Mouse (Mus musculus) right cerebral cortex, postnatal 10 days (tissue): Measurements from ENCODE around the gene Cnot1.
A peak's percentile ranks its signal among the peaks of the same experiment; 100 is the strongest.
"Not testable (repeated sequence)": the region's sequence is repeated elsewhere in the genome, so short reads cannot be mapped to it uniquely, and the experiment has no call there.

Experiments
- DNase-seq, 2 experiments: peaks; one replicate each; pipeline ENCODE4 v3.0.0; 2021; ENCODE audit warnings: low spot score in 2 of 2

Gene Cnot1

DNA sequence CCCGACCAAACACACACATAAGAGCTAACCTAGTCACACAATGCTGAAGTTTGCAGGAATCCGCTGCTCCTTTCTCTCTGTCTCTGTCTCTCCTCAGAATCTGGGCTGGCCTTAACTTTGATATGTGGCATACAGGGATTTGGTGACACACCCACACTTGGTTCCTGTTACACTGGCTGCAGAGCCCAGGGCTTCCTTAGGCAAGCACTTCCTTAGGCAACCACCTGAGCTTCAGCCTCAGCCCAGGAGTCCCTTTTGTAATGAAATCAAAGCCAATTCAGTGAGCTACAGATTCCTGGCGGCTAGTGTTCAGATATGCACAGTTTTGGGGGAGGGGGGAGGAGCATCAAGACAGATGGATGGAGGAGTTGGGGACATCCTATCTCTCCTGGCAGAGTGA is 10.3 kb upstream of the Cnot1 start:
- DNase-seq, result no peak

DNA sequence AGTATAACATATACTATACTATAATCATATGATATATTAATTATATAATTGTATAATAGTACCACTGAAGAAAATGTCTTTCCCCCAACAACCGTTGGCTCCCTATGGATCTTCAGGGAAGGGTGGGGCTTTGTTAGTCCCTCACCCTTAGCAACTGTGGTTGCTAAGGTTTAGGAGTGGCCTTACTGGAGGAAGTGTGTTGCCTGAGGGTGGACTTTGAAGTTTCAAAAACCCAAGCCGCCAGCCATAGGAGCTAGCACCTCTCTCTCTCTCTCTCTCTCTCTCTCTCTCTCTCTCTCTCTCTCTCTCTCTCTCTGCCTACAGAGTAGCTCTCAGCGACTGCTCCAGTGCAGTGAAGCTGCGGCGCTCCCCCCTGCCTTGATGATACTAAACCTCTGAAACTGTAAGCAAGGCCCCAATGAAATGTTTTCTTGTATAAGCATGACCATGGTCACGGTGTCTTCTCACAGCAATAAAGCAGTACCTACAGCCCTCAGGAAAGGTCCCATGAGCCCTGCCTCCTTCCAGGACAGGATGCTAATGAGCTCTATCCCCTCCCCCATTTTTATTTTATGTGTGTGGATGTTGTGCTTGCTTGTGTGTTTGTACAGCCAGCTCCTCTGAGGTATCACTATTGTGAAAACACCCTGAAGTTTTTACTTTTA is 8.9 kb upstream of the Cnot1 start:
- DNase-seq, result no peak

DNA sequence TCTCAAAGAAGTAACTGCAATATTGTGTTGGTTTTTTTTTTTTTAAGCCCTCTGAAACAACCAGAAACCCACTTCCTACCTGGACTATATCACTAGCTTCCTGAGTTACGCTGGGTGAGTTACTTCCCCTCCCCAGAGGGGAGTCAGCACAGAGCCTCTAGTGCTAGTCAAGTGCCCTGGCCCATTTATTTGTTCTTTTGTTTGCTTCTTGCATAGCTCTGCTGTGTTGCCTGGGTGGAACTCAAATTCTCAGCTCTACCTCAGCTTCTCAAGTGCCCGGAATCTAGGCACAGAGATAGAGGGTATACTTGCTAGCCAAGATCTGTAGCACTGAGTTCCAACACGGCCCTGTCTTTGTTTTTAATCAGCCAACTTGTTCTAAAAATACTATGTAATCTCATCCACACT is 2.9 kb upstream of the Cnot1 start:
- DNase-seq, result no peak

DNA sequence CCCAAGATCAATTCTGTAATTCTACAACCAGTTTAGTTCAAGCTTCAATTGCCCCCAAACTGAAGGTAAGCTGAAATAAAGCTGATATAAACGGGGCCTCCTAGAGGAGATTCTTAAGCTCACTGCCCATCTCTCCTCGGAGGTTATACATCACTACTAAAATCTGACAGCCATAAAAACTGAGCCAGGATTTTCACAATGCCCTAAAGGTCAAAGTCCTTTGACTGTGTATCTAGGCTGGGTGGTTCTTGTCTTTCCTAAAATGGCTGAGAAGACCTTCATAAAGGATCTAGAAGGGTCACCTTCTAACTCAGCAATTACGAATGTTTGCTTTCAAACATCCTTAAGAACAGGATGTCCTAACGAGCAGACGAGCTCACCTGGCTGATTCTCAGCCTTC is 1.9 kb upstream of the Cnot1 start:
- DNase-seq, result no peak

DNA sequence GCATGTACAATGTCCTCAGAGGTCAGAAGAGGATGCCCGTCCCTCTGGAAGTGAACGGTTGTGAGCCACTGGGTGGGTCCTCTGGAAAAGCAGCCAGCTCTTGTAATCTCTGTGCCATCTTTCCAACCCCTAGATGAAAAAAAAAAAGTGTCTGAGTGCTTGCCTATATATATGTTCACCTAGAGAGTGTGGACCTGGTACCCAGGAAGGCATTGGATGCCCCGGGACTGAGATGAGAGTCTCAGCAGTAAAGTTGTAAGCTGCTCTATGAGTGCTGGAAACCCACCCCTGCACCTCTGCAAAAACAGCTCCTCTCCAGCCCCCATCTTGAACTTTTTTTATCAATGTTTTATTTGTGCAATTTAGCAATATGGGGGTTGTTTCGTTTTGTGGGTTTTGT is 1.4 kb upstream of the Cnot1 start:
- DNase-seq, result no peak

GRCm38 (mm10) chr8:95807861-95808260 is 597 bp upstream of the Cnot1 start:
- peak; percentile 97 to 99 for DNase-seq

DNA sequence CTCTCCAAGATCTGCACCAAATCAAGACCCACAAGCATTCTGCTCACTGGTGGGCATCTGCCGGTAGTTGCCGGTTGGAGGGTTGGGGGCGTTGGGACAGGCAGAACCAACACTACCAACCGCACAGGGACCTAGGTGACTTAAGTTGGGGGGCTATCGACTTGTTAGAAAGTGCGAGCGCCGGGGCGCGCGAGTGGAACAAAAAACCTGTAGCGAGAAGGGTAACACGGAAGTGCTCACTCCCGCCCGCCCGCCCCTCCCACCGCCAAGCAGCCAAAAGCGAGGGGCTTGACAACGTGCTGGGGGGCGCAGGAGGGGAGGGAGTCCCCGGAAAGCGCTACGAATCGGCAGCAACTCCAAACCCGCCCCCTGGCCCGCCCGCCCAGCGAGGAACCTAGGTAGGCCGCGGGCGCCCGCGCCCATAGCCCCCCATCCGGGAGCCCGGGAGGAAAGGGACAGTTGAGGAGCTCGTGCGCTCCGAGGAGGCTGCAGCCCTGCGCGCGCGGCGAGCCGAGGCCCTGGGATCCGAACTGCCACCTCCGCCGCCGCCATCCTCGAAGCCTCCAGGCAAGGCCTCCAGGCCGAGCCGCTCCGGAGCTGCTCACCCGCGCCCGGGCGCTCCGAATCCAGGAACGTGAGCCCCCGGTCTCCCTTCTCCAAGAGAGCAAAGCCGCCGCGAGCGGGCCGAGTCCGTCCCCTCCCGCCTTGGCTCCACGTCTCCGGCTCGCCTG is 638 bp downstream of the Cnot1 start:
- peak; percentile 28 to 43 for DNase-seq

GRCm38 (mm10) chr8:95805482-95805881 is 1.8 kb downstream of the Cnot1 start:
- no peak for DNase-seq

DNA sequence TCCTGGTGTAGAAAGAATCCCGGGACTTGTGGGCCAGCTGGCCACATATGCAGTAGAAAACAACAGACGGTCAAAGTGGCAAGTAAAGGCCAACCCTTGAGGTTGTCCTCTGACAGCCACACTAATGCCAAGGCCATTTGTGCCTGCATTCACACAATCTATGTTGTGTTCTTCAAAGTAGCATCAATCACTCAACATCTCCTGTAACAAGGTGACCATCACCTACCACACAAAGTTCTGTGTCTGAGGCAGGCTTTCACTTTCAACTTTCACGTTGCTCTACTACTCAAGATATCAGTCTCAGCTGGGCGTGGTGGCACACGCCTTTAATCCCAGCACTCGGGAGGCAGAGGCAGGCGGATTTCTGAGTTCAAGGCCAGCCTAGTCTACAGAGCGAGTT is 5.0 kb downstream of the Cnot1 start:
- DNase-seq, result no peak

- DNase-seq, result no peak
Measured at GRCm38 (mm10) chr8:95801476-95802064, 5.7 kb downstream of the Cnot1 start.

DNA sequence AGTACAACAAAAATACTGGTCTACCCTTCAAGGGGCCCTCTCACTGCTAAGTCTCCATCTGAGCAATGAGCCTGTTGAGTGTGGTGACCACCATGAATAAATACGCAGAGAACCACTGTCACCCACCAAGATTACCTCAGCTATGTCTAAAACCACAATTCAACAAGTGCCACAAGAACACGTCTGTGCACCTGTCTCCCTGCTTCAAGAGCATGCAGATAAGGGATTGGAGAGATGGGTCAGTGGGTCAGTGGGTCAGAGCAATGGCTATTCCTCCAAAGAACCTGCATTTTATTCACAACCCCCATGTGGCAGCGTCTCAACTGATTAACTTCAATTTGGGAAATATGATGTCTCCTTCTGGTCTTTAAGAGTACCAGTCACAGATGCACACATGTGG is 6.9 kb downstream of the Cnot1 start:
- DNase-seq, result no peak

DNA sequence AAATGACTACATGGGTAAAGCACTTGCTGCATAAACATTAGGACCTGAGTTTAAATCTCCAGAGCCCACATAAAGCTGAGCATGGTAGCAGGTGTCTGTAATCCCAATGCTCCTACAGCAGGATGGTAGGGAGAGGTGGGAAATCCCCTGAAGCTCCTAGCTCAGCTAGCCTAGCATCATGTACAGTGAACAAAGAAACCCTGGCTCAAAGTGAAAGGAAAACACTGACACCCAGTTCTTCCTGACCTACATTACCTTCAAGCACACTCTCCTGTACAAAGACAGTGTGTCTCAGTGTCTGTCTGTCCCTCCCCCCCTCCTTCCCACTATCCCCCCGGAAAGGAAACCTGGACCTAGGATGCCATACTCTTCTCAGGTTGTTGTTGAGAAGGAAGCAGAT is 7.4 kb downstream of the Cnot1 start:
- DNase-seq, result no peak

DNA sequence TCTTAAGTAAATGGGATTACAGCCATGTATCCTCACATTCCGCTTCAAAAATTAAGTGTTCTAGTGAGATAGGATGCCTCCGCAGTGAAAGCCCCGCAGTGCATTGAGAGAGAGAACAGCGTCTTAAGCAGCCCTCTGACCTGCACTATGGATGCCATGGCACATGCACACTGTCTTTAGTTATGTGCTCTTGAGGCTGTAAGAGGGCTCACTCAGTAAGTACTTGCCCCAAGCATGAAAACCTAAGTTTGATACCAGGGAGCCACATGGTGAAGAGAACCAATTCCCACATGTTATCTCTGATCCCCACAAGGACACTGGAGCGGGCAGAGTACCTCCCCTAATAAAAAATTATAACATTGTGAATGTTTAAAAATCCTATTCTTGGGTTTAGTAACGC is 8.1 kb downstream of the Cnot1 start:
- no peak for DNase-seq

- DNase-seq, result not testable (repeated sequence)
Measured at GRCm38 (mm10) chr8:95795333-95796061, 11.8 kb downstream of the Cnot1 start.

- DNase-seq, result no peak
Measured at GRCm38 (mm10) chr8:95785591-95785990, 21.7 kb downstream of the Cnot1 start.

DNA sequence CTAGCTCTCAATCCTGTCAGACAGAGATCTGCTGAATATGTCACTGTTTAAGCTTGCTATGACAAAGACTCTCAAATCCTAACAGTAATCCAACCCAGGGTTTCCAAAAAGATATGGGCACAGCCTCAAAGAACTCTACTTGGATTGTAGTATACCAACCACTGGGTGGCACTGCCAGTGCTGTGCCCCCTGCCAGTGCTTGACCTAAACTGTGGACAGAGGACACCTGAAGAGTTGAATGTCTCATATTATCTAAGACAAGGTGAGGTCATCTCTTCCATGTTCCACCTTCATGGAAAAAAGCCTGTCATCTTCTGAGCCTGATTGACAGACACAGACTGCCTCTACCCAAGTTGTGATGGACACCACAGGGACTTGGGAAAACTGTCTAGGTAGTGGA is 24.6 kb downstream of the Cnot1 start:
- no peak for DNase-seq

GRCm38 (mm10) chr8:95781775-95782174 is 25.5 kb downstream of the Cnot1 start:
- DNase-seq, result no peak

DNA sequence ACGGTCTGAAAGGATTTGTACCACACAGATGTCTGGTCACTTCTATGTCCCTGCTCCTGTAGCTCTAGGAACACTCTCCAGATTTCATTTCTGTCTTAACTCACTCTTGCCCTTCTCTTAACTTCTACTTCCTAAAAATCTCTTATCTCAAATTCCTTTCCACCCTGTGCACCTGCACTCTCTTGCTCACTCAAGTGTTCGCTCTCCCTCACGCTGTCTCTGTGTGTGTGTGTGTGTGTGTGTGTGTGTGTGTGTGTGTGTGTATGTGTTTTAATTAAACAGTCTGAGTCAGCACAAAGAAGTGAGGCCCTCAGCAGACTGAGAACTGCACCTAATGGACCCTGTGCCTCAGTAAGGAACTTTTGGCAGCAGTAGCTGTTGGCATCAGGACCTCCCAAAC is 26.2 kb downstream of the Cnot1 start:
- DNase-seq, result no peak

DNA sequence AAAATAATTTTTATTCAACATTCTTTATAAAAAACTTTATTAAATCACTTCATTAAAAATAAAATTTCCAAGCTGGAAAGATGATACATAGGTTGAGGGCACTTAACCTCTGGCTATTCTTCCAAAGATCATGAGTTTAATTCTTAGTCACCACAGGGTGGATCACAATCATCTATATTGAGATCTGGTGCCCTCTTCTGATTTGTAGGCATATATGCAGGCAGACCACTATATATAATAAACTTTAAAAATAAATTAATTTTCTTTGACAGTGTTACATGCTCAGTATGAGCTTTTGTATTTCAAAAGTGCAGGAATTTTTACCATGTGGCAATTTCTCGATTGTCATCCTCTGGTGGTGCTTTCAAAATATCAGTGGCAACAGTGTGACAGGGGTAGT is 43.1 kb downstream of the Cnot1 start:
- no peak for DNase-seq

DNA sequence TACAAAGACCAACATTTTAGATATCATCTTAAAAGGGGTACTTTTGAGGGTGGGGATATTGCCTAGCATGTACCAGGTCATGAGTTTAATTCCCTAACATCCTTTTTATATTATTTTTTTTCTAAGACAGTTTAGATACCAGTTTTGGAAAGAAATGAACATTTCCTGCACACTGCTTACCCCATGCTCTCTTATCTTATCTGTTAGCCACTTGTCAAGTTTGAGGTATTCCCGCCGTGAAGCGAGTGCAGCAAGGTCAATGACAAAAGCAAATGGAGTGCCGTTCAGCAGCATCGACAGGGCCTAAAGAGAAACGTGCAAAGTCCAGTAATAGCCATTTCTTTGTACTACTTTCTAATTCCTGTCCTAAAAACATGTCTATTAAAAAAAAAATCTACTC is 46.9 kb downstream of the Cnot1 start:
- no peak for DNase-seq

GRCm38 (mm10) chr8:95751924-95752323 is 55.3 kb downstream of the Cnot1 start:
- DNase-seq, result no peak

GRCm38 (mm10) chr8:95748028-95748427 is 59.2 kb downstream of the Cnot1 start:
- DNase-seq, result no peak

DNA sequence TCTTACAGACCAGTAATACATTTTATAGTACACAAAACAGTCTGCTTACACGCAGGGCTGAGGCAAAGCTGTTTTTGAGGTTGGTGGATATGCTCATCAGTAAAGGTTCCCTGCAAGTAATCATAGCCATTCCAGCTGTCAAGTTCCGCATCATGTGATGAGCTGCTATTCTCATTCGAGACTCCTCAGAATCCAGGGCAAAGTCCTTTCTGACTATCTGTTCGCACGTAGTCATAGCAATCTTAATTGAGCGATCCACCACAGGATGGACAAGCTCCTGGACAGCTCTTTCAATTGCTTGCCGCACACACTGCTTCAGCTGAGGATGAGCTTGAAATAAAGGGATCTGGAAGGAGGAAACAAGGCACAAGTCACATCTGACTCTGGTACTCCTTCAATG is 65.5 kb downstream of the Cnot1 start:
- no peak for DNase-seq
